Mouse (Mus musculus) ES-Bruce4 (cell line): Measurements from ENCODE around the gene Brpf3. TPM values are rescaled to one million over a fixed set of nuclear protein-coding genes. Genes with fewer than 3 reads are reported as not detected.

Source experiments
- H3K27ac ChIP-seq: 2 replicates; pipeline ENCODE4 v1.5.1; 2012; ENCODE audit warnings: low read length, inconsistent platforms; ENCODE audit not compliant: insufficient read depth
- H3K27me3 ChIP-seq: 2 replicates; pipeline ENCODE4 v1.6.1; 2012; ENCODE audit warnings: mild to moderate bottlenecking, low read length, inconsistent platforms; ENCODE audit not compliant: control insufficient read depth, poor library complexity, insufficient read depth, severe bottlenecking
- H3K36me3 ChIP-seq: 2 replicates; pipeline ENCODE4 v1.6.1; 2012; ENCODE audit warnings: inconsistent platforms, mild to moderate bottlenecking, low read length, moderate library complexity; ENCODE audit not compliant: control insufficient read depth, poor library complexity, insufficient read depth, severe bottlenecking
- H3K4me1 ChIP-seq: one replicate; pipeline ENCODE4 v1.8.1; 2011; ENCODE audit warnings: low read length; ENCODE audit not compliant: control insufficient read depth, insufficient read depth
- H3K4me3 ChIP-seq: 2 replicates; pipeline ENCODE4 v1.5.1; 2011; ENCODE audit warnings: low read depth, mild to moderate bottlenecking, low read length
- H3K9ac ChIP-seq: 2 replicates; pipeline ENCODE4 v1.6.1; 2012; ENCODE audit warnings: low read depth, mild to moderate bottlenecking, inconsistent platforms; ENCODE audit not compliant: poor library complexity, severe bottlenecking
- H3K9me3 ChIP-seq: replicated peaks from 2 replicates; pipeline ENCODE4 v1.6.1; 2012; ENCODE audit warnings: mild to moderate bottlenecking, low read length, inconsistent platforms; ENCODE audit not compliant: control insufficient read depth, poor library complexity, insufficient read depth, severe bottlenecking
- CTCF ChIP-seq: IDR thresholded peaks from one replicate; pipeline ENCODE4 v1.8.1; 2011; ENCODE audit warnings: low read depth, low read length
- EP300 ChIP-seq: IDR thresholded peaks from 2 replicates; pipeline ENCODE4 v1.6.1; 2011; ENCODE audit warnings: low read depth, low read length; ENCODE audit not compliant: insufficient read depth
- POLR2A ChIP-seq: IDR thresholded peaks from one replicate; pipeline ENCODE4 v1.8.1; 2011; ENCODE audit warnings: low read length; ENCODE audit not compliant: insufficient read depth
- polyA plus RNA-seq: library from polyadenylated mRNA; stranded (reverse); fragments of >200 nt; gene quantifications from 2 replicates; pipeline ENCODE4 v1.2.4, GENCODE M21; 2011; ENCODE audit warnings: low read depth; ENCODE audit not compliant: missing spikeins, insufficient read depth, insufficient read length

Gene Brpf3
- polyA plus RNA-seq, 1 experiment, result 89.8 TPM

- Histone ChIP-seq H3K9ac (no peak within 1 kb of the TSS), H3K36me3 (no peaks in the 10 kb centered on the region), H3K27ac (no peak within 1 kb of the TSS), H3K4me3 (no peak within 1 kb of the TSS), H3K27me3 (no peaks in the 10 kb centered on the region), H3K4me1 (no peaks in the 10 kb centered on the region), H3K9me3 (peaks cover 7% of the 10 kb centered on the region)
- TF ChIP-seq POLR2A (no peak), CTCF (no peak), EP300 (no peak)
Observed at GRCm38 (mm10) chr17:28858205-28858604, 57.3 kb downstream of the Brpf3 start, which contains the start of gene Pnpla1. Gene Pnpla1, plus strand, starts transcription at chr17:28858411.

- TF ChIP-seq CTCF, result no peak
- TF ChIP-seq EP300, result no peak
- no peak for TF ChIP-seq POLR2A
- Histone ChIP-seq H3K27ac (no peak overlapping the region), H3K4me3 (no peak overlapping the region), H3K27me3 (no peaks in the 10 kb centered on the region), H3K9ac (no peak overlapping the region), H3K36me3 (no peaks in the 10 kb centered on the region), H3K4me1 (no peaks in the 10 kb centered on the region), H3K9me3 (no peaks in the 10 kb centered on the region)
Observed at GRCm38 (mm10) chr17:28863926-28864325, 63.0 kb downstream of the Brpf3 start.

GRCm38 (mm10) chr17:28864464-28864863, 63.6 kb downstream of the Brpf3 start:
- Histone ChIP-seq H3K9ac (no peak overlapping the region), H3K9me3 (no peaks in the 10 kb centered on the region), H3K36me3 (no peaks in the 10 kb centered on the region), H3K4me3 (no peak overlapping the region), H3K27ac (no peak overlapping the region), H3K27me3 (no peaks in the 10 kb centered on the region), H3K4me1 (no peaks in the 10 kb centered on the region)
- TF ChIP-seq EP300 (no peak), POLR2A (no peak), CTCF (no peak)

GRCm38 (mm10) chr17:28866921-28867320, 66.0 kb downstream of the Brpf3 start:
- no peak for TF ChIP-seq POLR2A
- no peak for TF ChIP-seq EP300
- no peak for TF ChIP-seq CTCF
- Histone ChIP-seq H3K9me3 (no peaks in the 10 kb centered on the region), H3K27me3 (no peaks in the 10 kb centered on the region), H3K4me1 (no peaks in the 10 kb centered on the region), H3K9ac (no peak overlapping the region), H3K36me3 (no peaks in the 10 kb centered on the region), H3K27ac (no peak overlapping the region), H3K4me3 (no peak overlapping the region)

- Histone ChIP-seq H3K27ac (no peak overlapping the region), H3K9me3 (no peaks in the 10 kb centered on the region)
- TF ChIP-seq EP300 (no peak), CTCF (no peak), POLR2A (no peak)
Observed at GRCm38 (mm10) chr17:28867381-28867780, 66.5 kb downstream of the Brpf3 start.

GRCm38 (mm10) chr17:28869412-28870110, 68.7 kb downstream of the Brpf3 start:
- Histone ChIP-seq H3K4me3 (no peak overlapping the region), H3K27me3 (no peaks in the 10 kb centered on the region), H3K36me3 (no peaks in the 10 kb centered on the region), H3K9me3 (no peaks in the 10 kb centered on the region), H3K4me1 (no peaks in the 10 kb centered on the region), H3K27ac (no peak overlapping the region), H3K9ac (no peak overlapping the region)
- TF ChIP-seq POLR2A (no peak), CTCF (no peak), EP300 (no peak)

More at GRCm38 (mm10) chr17:28867381-28867780, 66.5 kb downstream of the Brpf3 start:
- Histone ChIP-seq H3K4me3 (no peak overlapping the region), H3K4me1 (no peaks in the 10 kb centered on the region), H3K36me3 (no peaks in the 10 kb centered on the region), H3K27me3 (no peaks in the 10 kb centered on the region), H3K9ac (no peak overlapping the region)
